Mouse (Mus musculus) neural tube, embryonic 15.5 days (tissue): ENCODE results near the gene Spata33. TPM values are rescaled to one million over a fixed set of nuclear protein-coding genes. Genes with fewer than 3 reads are reported as not detected.
"Not testable (repeated sequence)": the region's sequence is repeated elsewhere in the genome, so short reads cannot be mapped to it uniquely, and the experiment has no call there.

Experiments used
- ATAC-seq: fragments of 200-750 bp; cut with Nextera tagmentation; 2 replicates; pipeline ENCODE4 v1.8.0; 2017; ENCODE audit warnings: mild to moderate bottlenecking, moderate TSS enrichment, moderate library complexity; ENCODE audit not compliant: low FRiP score
- H3K27ac ChIP-seq: fragments of 300-500 bp; sonication (generic); replicated peaks from 2 replicates; pipeline ENCODE4 v1.5.1; 2015; ENCODE audit warnings: mild to moderate bottlenecking, inconsistent platforms
- H3K27me3 ChIP-seq: fragments of 300-500 bp; sonication (generic); replicated peaks from 2 replicates; pipeline ENCODE4 v1.6.1; 2015; ENCODE audit warnings: inconsistent platforms
- H3K36me3 ChIP-seq: fragments of 300-500 bp; sonication (generic); 2 replicates; pipeline ENCODE4 v1.6.1; 2015; ENCODE audit warnings: inconsistent platforms
- H3K4me1 ChIP-seq: fragments of 300-500 bp; sonication (generic); 2 replicates; pipeline ENCODE4 v1.6.1; 2015; ENCODE audit warnings: inconsistent platforms
- H3K4me2 ChIP-seq: fragments of 300-500 bp; sonication (generic); 2 replicates; pipeline ENCODE4 v1.6.1; 2015; ENCODE audit warnings: inconsistent platforms, mild to moderate bottlenecking, moderate library complexity
- H3K4me3 ChIP-seq: fragments of 300-500 bp; sonication (generic); replicated peaks from 2 replicates; pipeline ENCODE4 v1.5.1; 2015; ENCODE audit warnings: mild to moderate bottlenecking, inconsistent platforms
- H3K9ac ChIP-seq: fragments of 300-500 bp; sonication (generic); replicated peaks from 2 replicates; pipeline ENCODE4 v1.6.1; 2015; ENCODE audit warnings: mild to moderate bottlenecking, inconsistent platforms
- H3K9me3 ChIP-seq: fragments of 300-500 bp; sonication (generic); replicated peaks from 2 replicates; pipeline ENCODE4 v1.6.1; 2016; ENCODE audit warnings: inconsistent platforms
- WGBS: fragments of 180-500 bp; shearing (Covaris S2); methylation state at CpG from one replicate; pipeline ENCODE4 v1.1.7; 2015; ENCODE audit warnings: mixed read lengths; 5-methylcytosine and 5-hydroxymethylcytosine counted together
- polyA plus RNA-seq: library from polyadenylated mRNA; unstranded; fragments of >200 nt; fragmentation: Nextera tagmentation; extraction: Ambion mirVana; gene quantifications from 2 replicates; pipeline ENCODE4 v1.2.1, GENCODE M21; 2015

Spata33 gene
- polyA plus RNA-seq, 1 experiment from 2014 or later, result 6.6 TPM

- H3K27ac ChIP-seq, result no peak overlapping the region
- WGBS, result 61% methylated on average over 4 of the region's 4 CpGs
- H3K9ac ChIP-seq, result peak overlapping the region; percentile 98
Observed at GRCm38 (mm10) chr8:123252925-123253324, 40.3 kb downstream of the Spata33 start.

DNA sequence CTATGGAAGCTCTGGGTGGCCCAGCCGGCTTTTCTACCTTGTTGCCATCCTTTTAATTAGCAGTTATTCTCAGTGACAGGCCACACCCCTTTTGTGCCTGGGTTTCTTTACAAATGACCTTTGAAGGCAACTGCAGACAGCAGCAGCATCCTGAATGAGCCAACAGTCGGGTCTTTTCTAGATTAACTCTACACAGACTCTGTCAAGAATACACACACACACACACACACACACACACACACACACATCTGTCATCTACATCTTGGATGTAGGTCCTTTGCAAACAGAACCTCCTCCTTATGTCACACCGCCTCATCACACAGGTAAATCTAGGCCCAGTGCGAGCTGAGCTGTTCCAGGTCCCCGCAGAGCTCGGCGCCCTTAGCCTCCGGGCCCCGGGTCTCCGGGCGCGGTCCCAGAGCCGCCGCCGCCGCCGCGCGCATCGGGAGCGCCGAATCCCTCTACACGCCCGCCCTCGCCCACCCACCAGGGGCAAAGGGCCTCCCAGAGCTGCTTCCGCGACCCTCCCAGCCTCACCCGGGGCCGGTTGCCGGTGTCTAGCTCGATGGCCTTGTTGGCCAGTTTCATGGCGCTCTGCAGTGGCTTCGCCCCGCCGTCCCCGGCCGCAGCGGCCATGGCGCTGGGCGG is 40.9 kb downstream of the Spata33 start:
- peak overlapping the region; percentile 98 for H3K4me3 ChIP-seq
- H3K4me1 ChIP-seq, result peaks cover 41% of the 10 kb centered on the region
- H3K9ac ChIP-seq, result peak overlapping the region; percentile 98
- H3K4me2 ChIP-seq, result peak overlapping the region; percentile 97
- peak; percentile 48 for ATAC-seq
- H3K36me3 ChIP-seq, result peaks cover 62% of the 10 kb centered on the region
- no peaks in the 10 kb centered on the region for H3K9me3 ChIP-seq
- H3K27ac ChIP-seq, result peak overlapping the region; percentile 94
- no peaks in the 10 kb centered on the region for H3K27me3 ChIP-seq
- WGBS, result 1% methylated on average over 37 of the region's 40 CpGs

More at GRCm38 (mm10) chr8:123252925-123253324, 40.3 kb downstream of the Spata33 start:
- H3K9me3 ChIP-seq, result no peaks in the 10 kb centered on the region
- peak overlapping the region; percentile 97 for H3K4me2 ChIP-seq
- H3K36me3 ChIP-seq, result peaks cover 62% of the 10 kb centered on the region
- H3K4me1 ChIP-seq, result peaks cover 41% of the 10 kb centered on the region
- no peak for ATAC-seq
- no peaks in the 10 kb centered on the region for H3K27me3 ChIP-seq
- H3K4me3 ChIP-seq, result peak overlapping the region; percentile 98

GRCm38 (mm10) chr8:123254099-123254885 is 41.7 kb downstream of the Spata33 start, which contains the start of the genes Zfp276 and Vps9d1:
Gene Zfp276, plus strand, starts transcription at chr8:123254195.
Gene Vps9d1, minus strand, starts transcription at chr8:123254348.
- ATAC-seq, result peak; percentile 95
- WGBS, result under 1% methylated on average over 88 of the region's 99 CpGs
- peaks cover 61% of the 10 kb centered on the region for H3K36me3 ChIP-seq
- H3K4me3 ChIP-seq, result peak within 1 kb of the TSS; percentile 98
- H3K27me3 ChIP-seq, result no peaks in the 10 kb centered on the region
- peaks cover 41% of the 10 kb centered on the region for H3K4me1 ChIP-seq
- H3K27ac ChIP-seq, result peak within 1 kb of the TSS; percentile 94
- H3K9me3 ChIP-seq, result no peaks in the 10 kb centered on the region
- H3K4me2 ChIP-seq, result peak within 1 kb of the TSS; percentile 97
- peak within 1 kb of the TSS; percentile 98 for H3K9ac ChIP-seq

DNA sequence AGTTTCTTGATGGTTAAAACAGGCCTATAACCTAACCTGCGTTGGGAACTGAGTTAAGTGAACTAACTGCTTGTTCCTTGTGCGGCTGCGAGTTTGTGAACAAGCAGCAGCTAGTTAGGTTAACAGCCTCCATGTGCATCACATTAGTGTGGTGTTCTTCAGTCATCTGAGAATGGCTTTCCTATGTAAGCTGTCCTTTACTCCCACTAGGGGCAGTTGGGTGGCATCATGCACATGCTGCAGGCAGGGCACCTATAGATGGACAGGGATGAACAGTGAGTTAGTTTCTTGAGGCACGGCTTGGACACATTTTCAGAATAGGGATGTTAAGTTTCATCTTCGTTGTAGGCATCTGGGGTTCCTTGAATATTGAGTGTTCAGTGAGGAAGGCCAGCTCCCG is 42.5 kb downstream of the Spata33 start:
- 72% methylated on average over 6 of the region's 6 CpGs for WGBS
- no peak overlapping the region for H3K27ac ChIP-seq
- no peak for ATAC-seq
- H3K4me1 ChIP-seq, result peaks cover 41% of the 10 kb centered on the region
- H3K9me3 ChIP-seq, result no peaks in the 10 kb centered on the region
- H3K4me2 ChIP-seq, result peak overlapping the region; percentile 97
- H3K27me3 ChIP-seq, result no peaks in the 10 kb centered on the region
- H3K9ac ChIP-seq, result peak overlapping the region; percentile 98
- peaks cover 61% of the 10 kb centered on the region for H3K36me3 ChIP-seq
- peak overlapping the region; percentile 98 for H3K4me3 ChIP-seq

- Histone ChIP-seq H3K4me2 (no peak overlapping the region), H3K4me1 (peaks cover 36% of the 10 kb centered on the region), H3K36me3 (peaks cover 58% of the 10 kb centered on the region), H3K4me3 (no peak overlapping the region), H3K27me3 (no peaks in the 10 kb centered on the region), H3K27ac (no peak overlapping the region; the same call in 1 of the 2 replicates), H3K9ac (no peak overlapping the region), H3K9me3 (no peaks in the 10 kb centered on the region)
- WGBS, result 64% methylated on average over 3 of the region's 3 CpGs
- ATAC-seq, result no peak
Observed at GRCm38 (mm10) chr8:123257114-123257513, 44.5 kb downstream of the Spata33 start.

GRCm38 (mm10) chr8:123257593-123257992 is 45.0 kb downstream of the Spata33 start:
- not testable (repeated sequence) for H3K9me3 ChIP-seq, ATAC-seq, H3K4me2 ChIP-seq, H3K9ac ChIP-seq, H3K27ac ChIP-seq, H3K27me3 ChIP-seq, H3K4me3 ChIP-seq
- Histone ChIP-seq H3K36me3 (peaks cover 59% of the 10 kb centered on the region), H3K4me1 (peaks cover 31% of the 10 kb centered on the region)
- 91% methylated on average over 8 of the region's 8 CpGs for WGBS

DNA sequence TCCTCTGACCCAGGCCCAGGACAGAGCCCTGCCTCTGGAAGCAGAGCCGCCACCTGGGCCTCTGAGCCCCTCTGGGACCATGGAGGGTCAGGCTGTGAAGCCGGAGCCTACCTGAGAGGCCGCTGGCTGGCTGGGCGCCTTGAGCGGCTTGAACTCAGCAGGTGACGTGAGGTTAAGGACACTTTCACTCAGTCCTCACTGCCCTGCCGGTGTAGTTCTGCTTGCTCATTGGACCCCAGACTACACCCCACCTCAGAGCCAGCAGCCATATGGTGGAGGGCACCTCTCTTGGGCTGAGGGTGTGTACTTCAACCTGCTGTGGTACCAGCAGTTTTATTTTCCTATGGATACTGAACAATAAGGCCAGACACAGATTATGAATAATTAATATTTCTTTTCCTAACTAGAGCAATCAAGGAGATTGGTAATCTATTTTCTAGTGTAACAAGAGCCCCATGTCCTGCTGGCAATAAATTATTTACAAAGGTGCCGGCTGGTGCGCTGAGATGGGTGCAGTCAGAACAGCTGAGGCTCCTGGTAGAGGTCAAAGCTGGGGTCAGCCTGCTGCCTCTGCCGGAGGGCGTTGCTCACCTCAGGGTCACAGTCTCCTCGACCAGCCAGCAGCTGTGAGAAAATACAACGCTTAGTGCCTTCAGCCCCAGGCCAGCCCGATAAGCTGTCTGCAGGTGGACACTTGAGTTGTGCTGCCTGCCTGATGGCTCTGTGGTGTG is 55.5 kb downstream of the Spata33 start:
- no peaks in the 10 kb centered on the region for H3K27me3 ChIP-seq
- H3K27ac ChIP-seq, result no peak overlapping the region
- no peak overlapping the region for H3K4me2 ChIP-seq
- no peak overlapping the region for H3K4me3 ChIP-seq
- no peaks in the 10 kb centered on the region for H3K9me3 ChIP-seq
- H3K36me3 ChIP-seq, result peaks cover 72% of the 10 kb centered on the region
- no peak overlapping the region for H3K9ac ChIP-seq
- no peaks in the 10 kb centered on the region for H3K4me1 ChIP-seq
- no peak for ATAC-seq
- WGBS, result 73% methylated on average over 14 of the region's 14 CpGs

GRCm38 (mm10) chr8:123271147-123271546 is 58.5 kb downstream of the Spata33 start:
- no peak overlapping the region for H3K4me2 ChIP-seq
- peaks cover 43% of the 10 kb centered on the region for H3K36me3 ChIP-seq
- WGBS, result 93% methylated on average over 10 of the region's 10 CpGs
- H3K4me3 ChIP-seq, result no peak overlapping the region
- no peak overlapping the region for H3K9ac ChIP-seq
- H3K4me1 ChIP-seq, result no peaks in the 10 kb centered on the region
- ATAC-seq, result no peak
- no peak overlapping the region for H3K27ac ChIP-seq
- no peaks in the 10 kb centered on the region for H3K27me3 ChIP-seq
- no peaks in the 10 kb centered on the region for H3K9me3 ChIP-seq

Other genes with a start within 250 kb of the Spata33 start
- 36.5 and 59.9 TPM in 2 replicates for gene Ankrd11, start 170.6 kb upstream of the Spata33 start, polyA plus RNA-seq
- gene Spg7, start 149.9 kb upstream of the Spata33 start, polyA plus RNA-seq, result 45.8 and 47.6 TPM in 2 replicates
- gene Rpl13, start 110.5 kb upstream of the Spata33 start, polyA plus RNA-seq, result 659 and 826 TPM in 2 replicates
- gene Cpne7, start 95.5 kb upstream of the Spata33 start, polyA plus RNA-seq, result 3.7 and 4.7 TPM in 2 replicates
- gene Sult5a1, start 54.5 kb upstream of the Spata33 start, polyA plus RNA-seq, result 2.2 and 3.4 TPM in 2 replicates
- 0.41 and 1.1 TPM in 2 replicates for gene Dpep1, start 26.6 kb upstream of the Spata33 start, polyA plus RNA-seq
- 174 and 182 TPM in 2 replicates for gene Chmp1a, start 69 bp upstream of the Spata33 start, polyA plus RNA-seq
- 42.3 and 44.2 TPM in 2 replicates for gene Cdk10, start 12.0 kb downstream of the Spata33 start, polyA plus RNA-seq
- 11.3 and 12.8 TPM in 2 replicates for gene Spata2l, start 23.4 kb downstream of the Spata33 start, polyA plus RNA-seq
- gene Zfp276, start 41.4 kb downstream of the Spata33 start, polyA plus RNA-seq, result 21.6 and 21.7 TPM in 2 replicates
- gene Vps9d1, start 41.5 kb downstream of the Spata33 start, polyA plus RNA-seq, result 55.6 and 61.5 TPM in 2 replicates
- gene Fanca, start 105.7 kb downstream of the Spata33 start, polyA plus RNA-seq, result 6.1 and 9.8 TPM in 2 replicates
- 37.9 and 44.0 TPM in 2 replicates for gene Spire2, start 119.9 kb downstream of the Spata33 start, polyA plus RNA-seq
- gene Tcf25, start 160.9 kb downstream of the Spata33 start, polyA plus RNA-seq, result 368 and 390 TPM in 2 replicates
- 0.20 and 0.22 TPM in 2 replicates for gene Mc1r, start 194.3 kb downstream of the Spata33 start, polyA plus RNA-seq
- 1,289 and 1,555 TPM in 2 replicates for gene Tubb3, start 198.6 kb downstream of the Spata33 start, polyA plus RNA-seq
- gene Def8, start 210.7 kb downstream of the Spata33 start, polyA plus RNA-seq, result 46.8 and 52.3 TPM in 2 replicates